Mouse (Mus musculus) testis, postnatal 14 days (tissue): Measurements from ENCODE around the gene Tmem120b.

Experiments used
- DNase-seq: peaks from one replicate; pipeline ENCODE4 v3.0.0; 2021; ENCODE audit warnings: low spot score

Tmem120b gene

DNA sequence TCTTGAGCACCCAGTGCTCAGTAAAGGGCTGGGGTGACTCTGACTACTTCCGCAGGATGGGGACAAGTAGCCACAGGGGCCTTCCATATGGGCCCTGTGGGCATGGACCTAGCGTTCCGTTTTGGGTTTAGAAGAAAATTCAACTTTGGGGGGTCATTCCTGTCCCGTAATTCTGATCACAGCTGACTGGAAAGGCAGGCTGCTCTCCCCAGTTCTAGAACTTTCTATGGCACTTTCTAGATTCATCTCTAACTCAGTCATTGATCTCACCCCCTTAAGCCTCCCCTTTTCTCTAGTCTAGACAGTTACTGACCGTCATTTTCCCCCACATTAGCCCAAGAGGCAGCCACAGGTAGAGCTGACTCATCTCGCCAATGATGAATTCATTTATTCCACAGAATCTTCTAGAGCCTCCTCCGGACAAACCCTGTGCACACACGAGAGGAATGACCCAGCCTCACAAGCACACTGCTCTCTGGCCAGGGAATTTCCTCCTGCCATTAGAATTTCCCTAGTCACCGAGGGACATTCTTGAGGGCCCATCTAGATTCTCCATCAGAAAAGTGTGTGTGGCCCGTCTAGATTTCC, 61.0 kb downstream of the Tmem120b start:
- no peak for DNase-seq

DNA sequence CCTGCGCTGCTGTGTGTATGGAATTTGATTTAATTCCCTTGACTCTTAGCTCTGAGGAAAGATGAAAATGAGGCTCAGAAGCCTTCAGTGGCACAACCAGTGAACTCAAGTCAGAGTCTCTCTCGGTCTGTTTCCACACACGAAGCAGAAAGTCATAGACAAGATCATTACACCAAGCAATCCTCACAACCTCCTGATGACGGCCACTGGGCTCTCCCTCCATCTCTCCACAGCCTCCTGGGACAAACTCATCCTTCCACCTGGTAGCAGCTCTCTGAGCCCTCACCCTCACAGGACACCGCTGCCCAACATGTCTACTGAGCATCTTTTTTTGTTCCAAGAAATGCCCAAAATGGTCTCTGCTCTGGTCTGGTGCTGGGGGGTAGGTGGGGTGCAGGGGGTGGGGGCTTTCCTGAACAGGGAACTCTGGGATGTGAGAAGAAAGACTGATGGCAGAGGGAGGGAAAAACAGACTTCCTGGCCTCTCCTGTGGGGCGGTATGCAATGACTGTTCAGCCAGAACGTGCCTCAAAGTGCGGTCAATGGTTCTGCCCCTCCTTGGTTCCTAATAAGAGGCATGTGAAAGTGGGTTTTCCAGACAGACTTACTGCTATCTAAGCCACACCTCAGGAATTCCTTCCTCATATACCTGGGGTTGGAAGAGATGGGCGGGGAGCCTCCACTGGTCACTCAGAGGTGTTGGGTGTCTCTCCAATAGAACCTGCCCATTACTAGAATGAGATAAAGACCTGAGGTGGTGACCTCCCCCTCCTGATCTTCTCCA, 62.0 kb downstream of the Tmem120b start:
- no peak for DNase-seq

DNA sequence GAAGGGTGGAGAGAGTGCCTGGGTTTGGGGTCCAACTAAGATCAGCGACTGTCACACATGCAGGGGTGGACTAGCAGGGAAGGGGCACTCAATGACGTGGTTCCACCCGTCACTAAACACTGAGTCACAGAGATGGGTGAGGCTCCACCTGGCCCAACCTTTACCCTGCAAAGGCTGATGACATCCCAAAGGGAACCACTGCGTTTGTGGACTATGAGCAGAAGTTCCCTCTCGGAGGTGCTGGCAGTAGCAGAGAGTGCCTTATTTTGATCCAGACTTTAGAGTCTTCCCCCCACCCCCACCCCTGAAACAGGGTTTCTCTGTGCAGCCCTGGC, 62.6 kb downstream of the Tmem120b start:
- DNase-seq, result no peak

DNA sequence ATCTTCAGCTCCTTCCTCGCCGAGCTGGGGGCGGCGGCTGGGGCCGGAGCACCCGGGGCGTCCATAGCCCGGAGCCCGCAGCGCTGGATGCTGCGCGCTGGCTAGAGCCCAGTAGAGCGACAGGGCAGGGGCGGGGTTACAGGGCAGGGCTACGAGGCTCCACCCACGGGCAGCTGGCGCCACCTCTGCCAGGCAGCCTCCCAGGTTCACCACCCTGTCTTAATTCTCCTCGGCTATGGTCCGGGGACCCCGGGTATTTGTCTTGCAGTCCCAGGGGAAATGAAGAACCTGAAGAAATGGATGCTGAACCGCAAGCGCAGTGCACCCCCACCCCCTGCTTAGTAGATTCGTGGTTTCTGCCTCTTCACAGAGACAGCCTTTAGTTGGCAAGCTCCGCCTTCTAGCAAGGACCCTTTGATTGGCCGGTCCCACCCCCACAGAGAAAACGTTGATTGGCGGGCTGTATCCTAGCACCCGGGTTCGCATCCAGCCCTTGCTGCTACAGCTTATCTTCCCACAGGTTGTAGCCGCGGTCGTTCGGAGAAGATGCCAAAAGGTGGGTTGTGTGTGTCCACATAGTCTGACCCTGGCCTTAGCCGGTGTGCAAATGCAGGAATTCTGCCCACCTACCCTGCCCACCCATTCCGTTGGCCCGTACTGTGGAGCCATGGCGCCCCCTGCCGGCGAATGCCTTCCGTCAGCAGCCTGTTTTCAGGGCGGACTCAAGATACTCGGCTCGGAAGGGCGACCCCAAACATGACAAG, 64.3 kb downstream of the Tmem120b start, which contains the start of gene Rhof:
Gene Rhof (minus strand): TSS at position 385 of the 764 bp plus-strand sequence.
- peak; percentile 84 for DNase-seq

DNA sequence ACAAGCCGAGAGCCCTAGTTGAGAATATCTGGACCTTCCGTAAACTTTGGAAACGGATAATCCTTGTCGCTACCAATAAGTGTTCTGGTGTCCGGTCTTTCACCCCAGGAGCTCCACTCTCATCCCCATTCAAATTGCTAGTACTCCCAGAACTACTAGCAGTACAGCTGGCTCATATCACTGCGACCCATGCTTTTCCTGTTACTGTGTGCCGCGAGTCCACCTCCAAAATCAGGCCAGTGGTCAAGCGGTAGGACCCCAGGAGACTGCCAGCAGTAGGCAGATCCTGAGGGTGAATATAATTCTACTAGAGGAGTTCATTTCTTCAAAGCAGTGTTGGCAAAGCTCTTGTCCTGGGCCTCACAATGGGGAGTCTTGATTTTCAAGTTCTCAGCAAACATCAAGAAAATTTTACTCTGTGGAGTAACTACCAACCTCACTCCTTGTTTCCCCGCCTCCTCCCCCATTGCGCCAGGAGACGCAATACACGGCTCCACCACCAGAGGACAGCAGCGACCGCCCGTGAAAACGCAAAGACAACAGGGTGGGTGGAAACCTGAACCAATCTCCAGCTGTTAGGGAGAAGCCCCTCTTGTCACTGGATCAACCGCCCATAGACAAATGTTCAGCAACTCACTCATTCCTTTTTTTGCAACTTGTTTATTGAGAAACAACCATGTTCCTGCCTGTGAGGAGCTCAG, 65.0 kb downstream of the Tmem120b start:
- DNase-seq, result peak; percentile 76

DNA sequence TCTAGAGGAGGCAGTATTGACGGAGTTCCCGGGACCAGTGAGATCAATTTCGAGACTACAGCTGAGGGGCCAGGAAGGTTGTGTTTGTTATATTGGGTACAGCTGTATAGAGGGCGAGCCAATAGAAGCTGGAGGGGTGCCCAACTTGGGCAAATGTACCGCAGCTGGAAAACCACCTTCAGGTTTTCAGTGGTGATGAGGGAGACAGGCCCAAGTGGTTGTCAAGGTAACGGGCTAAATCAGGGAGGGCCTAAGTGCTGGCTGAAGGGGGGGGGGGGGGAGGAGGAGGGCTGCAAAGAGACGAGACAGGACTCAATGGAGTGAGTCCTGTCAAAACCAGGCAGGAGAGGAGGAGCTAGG, 65.5 kb downstream of the Tmem120b start:
- no peak for DNase-seq

DNA sequence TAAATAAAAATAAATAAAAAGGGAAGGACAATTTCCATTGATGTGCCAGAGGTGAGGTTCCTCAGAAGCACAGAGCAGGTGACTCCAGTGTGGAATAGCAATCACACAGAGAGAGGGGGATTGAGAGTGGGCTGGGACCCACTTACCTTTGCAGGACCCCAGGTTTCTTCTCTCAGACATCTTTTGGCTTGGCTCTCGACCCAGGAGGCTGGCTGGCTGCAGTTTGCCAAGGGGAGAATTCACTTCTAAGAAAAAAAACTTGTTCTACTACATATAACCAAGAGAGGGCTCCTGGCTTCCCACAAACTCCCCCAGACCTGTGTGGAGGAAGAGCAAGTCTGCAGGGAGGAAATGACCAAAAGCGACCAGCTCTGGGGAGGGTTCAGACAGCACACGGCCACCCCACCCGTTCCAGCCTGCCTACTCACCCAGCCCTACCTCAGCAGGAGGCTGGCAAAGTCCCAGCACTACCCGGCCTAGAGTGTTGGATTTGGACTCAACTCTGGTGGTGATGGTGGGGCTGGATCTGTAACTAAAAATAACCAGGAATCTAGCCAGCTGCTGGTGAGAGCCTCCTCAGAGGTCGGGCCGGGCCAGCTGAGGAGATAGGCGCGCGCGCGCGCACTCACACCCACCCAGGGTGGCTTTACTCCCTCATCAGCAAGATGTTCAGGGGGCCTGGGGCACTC, 66.1 kb downstream of the Tmem120b start:
- DNase-seq, result peak; percentile 63

DNA sequence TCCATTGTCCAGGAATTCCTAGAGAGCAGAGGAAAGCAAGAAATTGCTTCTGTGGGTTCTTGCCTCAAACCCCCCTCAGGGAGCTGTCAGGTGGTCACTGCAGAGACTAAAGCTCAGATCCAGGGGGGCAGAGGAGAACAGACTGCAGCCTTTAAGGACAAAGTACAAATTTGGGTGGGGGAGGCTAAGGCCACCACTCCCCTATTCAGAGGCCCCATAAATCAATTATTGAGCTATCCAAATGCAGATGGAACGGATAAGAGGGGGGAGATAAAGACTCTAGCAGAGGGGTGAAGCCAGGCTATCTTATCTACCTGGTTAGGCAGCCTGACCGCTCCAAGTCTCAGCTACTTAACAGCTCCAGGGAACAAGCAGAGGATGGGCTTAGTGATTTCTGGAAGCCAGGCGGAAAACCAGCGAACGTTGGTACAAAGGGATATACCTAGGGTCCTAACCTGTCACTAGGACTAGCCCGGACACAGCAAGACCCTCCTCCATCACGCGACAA, 66.7 kb downstream of the Tmem120b start:
- DNase-seq, result no peak

DNA sequence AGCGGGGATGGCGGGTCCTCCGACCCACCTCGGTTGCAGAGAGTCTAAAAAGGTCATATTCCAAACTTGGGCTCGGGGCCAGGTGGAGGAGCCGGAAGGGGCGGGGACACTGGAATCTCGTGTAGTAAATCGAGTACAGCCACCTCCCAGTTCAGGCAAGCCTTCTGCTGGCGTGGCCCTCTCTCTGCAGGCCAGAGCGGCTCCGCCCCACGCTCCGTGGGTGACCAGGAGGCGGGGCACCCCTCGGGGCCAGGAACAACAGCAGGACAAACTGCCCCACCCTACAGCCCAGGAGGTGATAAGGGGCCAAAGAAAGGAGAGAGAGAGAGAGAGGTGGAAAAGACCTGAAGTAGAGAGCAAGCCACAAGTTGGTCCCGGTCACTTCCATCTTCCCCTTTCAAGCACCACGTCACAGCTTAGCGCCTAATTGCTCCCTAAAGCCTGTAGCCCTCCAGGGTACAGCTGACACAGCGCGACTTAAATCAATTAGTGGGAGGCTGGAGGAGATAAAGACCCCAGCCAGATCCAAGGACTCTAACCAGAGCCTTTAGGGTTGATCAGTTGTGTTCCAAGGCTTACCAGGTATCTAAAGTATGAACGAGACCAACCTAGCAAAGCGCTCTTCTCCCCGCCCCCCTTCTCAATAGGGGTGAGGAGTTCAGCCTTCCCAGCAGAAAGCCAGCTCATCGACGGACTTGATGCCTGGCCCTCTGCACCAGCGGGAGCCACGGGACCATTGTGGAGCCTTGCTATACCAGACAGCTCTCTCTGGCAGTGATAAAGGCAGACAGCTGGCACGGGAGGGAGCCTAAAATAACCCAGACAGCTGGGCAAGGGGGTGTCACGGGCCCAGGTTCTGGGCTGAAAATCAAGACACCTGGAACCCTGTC, 67.5 kb downstream of the Tmem120b start:
- peak; percentile 85 for DNase-seq

DNA sequence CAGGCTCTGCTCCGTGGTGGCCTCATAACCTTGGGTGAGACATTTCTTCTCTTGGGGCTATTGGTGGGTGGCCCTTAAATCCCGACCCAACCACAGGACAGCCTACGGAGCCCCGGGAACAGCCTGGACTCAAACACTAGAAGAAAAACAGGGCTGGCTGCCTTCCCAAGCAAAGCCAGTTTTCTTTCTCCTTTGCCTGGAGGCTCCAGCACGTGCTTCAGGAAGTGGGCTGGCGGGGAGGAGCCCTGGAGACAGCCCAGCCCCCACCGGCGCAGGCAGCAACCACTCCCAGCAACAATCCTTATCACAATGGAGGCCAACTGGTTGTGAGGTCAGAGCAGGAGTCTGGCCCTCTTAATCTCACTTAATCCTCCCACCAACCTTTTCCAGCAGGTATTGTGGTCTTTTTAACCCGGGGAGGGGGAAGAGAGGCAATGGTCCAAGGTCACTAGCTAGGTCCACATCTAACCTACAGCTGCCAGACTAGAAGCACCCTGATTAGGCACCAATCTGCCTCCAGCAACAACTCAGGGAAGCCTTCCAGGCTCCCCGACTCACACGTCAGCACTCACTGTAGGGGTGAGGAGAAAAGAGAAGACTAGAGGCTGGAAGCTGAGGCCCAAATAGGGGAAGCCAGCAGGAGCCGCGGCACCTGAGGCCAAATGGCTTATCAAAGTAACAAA, 68.3 kb downstream of the Tmem120b start:
- peak; percentile 88 for DNase-seq

DNA sequence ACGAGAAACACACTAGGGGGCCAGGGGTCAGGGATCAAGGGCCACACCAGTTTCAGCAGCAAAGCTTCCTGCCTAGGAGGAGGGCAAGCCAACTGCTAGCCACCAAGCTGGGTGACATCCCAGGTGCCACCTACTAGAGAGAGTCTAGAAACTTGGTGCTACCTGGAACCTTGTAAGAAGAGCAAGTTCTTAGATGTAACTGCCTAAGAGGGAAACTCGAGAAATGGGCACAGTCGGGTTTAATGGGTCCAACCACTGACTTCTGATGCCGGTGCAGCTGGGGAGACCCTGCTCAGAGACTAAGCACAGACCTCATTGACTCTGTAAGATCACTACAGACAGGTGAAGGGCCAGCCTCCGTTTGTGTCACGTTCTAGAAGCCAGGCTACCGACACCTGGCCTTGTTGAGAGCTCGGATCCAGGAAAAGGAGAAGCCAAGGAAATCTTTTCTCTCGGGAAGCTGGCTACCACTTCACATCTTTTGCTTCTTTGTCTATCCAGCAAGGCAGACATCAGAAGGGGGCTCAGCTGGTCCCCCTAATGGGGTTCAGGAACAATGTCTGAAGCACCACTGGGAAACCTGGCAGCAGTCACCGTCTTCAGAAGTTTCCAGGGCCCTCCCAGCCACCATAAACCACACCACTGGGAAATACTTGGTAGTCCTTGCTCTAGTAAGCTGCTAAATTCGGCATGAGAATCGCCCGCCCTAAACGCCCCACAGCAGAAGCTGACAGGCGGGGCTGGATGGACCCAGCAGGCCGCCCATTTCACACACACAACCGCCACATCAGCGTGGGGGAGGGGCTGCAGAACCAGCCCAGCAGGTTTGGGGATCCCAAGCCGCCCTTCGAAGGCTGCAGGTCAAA, 69.1 kb downstream of the Tmem120b start:
- peak; percentile 78 for DNase-seq

DNA sequence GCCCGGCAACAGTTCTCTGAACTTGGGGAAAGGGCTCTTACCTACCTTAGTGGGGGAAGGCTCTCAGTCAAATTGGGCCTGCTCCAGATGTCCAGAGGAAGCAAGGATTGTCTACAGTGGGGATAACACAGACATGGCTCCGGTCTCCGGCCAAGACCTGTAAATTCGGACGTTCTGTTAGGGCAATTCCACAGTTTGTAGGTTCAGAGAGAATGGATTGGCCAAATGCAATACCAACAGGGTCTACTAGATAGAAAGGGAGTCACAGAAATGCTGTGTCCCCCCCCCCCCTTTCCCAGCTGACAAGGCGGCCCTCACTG, 69.7 kb downstream of the Tmem120b start:
- DNase-seq, result no peak

DNA sequence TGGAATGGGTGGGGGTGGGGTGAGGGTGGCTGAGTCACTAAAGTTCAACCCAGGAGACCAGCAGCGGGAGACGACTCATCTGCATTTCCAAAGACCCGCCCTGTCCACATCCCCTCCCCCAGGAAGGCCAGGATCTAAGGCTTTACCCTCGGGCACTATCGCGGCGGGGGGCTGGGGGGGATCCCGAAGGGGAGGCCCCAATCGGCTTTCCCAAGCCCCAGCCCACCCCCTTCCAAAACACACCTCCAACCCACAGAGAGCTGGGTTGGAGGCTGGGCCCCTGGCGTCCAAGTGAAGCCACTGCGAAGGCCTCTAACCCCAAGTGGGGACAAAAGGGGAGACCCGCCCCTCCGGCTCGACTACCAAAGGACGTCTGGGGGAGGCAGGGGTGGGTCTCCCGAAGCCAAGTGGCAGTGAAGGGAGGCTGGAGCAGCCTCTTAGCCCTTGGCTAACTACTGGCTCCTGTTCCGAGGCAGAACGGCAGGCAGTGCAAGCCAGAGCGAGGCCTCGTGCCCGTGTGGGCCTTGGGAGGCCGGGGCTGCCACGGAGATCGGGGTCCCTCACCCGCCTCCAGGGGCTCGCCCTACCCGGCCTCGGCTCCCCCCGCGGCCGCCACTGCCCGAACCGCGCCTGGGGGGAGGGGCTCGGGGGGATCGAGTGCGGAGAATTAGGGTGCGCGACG, 70.2 kb downstream of the Tmem120b start:
- DNase-seq, result peak; percentile 78

DNA sequence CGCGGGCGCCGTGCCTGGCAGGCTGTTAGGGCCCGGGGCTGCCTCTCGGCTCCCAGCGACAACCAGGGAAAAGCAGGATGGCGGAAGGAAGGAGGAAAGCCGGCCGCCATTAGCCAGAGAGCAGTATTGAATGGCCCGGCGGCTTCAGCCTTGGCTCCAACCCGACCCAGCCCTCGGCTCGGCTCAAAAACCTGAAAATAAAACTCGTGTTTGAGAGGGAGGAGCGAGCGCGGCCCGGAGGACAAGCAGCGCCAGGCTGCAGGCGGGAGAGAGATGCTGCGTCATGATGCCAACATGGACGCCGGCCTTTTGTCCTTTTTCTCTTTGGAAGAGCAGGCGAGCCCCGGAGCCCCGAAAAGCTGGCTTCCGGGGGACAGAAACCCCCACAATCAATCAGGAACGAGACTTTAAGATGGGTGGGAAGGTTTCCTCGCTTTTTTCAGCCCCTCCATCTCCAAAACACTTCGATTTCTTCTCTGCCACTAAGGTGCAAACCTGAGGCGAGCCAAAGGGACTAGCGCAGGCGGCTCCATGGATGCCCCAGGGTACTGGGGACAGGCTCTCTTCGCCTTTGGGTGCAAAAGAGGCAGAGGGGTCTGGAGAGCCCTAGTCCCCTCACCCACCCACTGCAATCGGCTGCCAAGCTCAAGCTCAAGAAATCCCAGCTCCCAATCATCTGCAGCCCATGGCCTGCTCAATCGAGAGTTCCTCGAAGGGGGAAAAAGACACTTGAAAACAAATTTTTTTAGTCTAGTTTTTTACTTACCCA, 70.9 kb downstream of the Tmem120b start:
- DNase-seq, result peak; percentile 78

DNA sequence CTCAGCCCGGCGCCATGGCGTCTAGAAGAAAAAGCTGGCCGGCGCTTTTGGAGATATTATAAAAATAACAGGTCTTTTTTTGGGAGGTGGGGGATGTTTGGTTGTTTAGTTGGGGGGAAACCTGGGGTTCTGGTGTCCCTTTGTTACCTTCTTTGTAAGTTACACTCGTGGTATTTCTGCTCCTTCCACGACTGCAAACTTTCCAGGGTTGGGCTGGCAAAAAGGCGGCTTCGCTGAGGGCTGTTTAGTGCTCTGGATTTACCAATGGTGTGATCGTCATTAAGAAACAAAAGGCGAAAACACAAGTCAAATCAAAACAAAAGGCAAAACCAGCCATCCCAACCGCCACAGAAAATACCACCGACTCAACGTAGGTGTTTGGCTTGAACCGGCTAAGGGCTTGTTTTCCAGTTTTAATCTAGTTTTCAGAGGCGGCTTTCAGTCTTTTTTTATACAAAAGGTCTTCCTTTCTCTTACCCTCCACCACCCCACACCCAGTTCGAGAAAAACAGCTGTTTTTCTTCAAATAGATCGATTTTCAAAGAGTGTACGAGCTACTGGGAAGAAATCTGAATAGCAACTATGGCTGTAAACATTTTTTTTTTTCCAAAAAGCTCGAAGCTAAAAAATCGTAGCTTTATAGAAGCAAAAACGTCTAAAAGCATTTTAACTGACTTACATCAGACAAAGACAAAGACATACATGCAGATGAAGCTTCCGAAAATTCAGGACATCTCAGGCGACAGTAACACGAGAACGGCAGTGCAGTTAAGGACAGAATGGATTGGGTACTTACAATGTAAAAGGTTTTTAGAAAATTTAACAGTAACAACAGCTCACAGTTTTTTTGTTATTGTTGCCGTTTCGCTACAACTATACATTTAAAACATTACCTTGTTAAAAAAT, 71.8 kb downstream of the Tmem120b start:
- DNase-seq, result no peak

DNA sequence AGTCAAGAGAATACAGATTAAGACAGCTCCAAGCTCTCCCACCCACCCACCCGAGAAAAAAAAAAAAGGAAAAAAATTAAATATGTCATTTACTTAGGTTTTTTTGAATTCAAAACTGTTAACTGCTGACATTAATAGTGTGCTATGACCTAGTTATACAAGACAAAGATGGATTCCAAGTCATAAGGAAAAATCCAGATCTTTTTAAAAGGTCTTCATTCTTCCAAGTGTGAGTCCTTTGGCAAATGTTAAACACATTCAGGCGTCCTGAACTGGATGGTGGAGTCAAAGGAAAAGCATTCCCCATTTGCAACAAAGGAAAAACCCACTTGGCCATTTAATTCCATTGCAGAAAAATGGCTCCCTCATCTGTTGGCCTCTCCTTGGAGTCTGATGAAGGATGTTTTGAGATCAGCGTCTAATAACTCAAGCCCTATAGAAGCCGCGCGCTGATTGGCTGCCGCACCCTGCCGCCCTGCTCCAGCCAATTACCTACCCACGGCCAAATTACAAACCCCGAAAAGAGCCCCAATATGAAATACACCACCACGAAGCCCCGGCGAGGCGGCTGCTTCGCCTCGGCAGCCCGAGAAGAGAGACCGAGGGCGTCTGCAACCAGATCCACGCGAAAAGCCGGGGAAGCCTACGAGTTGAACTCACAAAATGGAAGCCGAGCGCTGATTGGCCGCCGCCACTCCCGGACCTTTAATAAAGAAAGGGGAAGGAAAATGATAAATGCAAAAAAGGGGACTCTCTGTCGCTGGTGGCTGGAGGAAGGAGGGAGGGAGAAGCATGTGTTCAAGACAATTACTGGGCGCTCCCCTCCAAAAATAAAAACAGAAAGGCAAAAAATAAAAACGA, 72.7 kb downstream of the Tmem120b start:
- DNase-seq, result peak; percentile 83
